Mouse (Mus musculus) MEL (cell line): ENCODE results near the gene Catsperz. TPM values are rescaled to one million over a fixed set of nuclear protein-coding genes. Genes with fewer than 3 reads are reported as not detected.

Experiments
- DNase-seq: peaks from one replicate; pipeline ENCODE4 v3.0.0; 2011; ENCODE audit warnings: low read depth, low spot score
- H3K27ac ChIP-seq: 2 replicates; pipeline ENCODE4 v1.5.1; 2012; ENCODE audit warnings: low read depth, mild to moderate bottlenecking, control low read depth, low read length, moderate library complexity; ENCODE audit not compliant: control insufficient read depth
- H3K27me3 ChIP-seq, 2 experiments: fragments of 150-350 bp in 1 of 2; sonication (generic) in 1 of 2; 2 replicates each; pipeline ENCODE4 v1.6.1; 2012; ENCODE audit warnings: low read length in 2 of 2, mild to moderate bottlenecking in 2 of 2, improper control_type of control experiment in 1 of 2, moderate library complexity in 1 of 2; ENCODE audit not compliant: insufficient read depth in 2 of 2, control insufficient read depth in 1 of 2
- H3K36me3 ChIP-seq, 2 experiments: 2 replicates each; pipeline ENCODE4 v1.6.1; 2012 to 2014; ENCODE audit warnings: low read length in 2 of 2, improper control_type of control experiment in 1 of 2, inconsistent platforms in 1 of 2, mild to moderate bottlenecking in 1 of 2; ENCODE audit not compliant: insufficient read depth in 2 of 2, control insufficient read depth in 1 of 2
- H3K4me1 ChIP-seq, 2 experiments: fragments of 150-350 bp in 1 of 2; sonication (generic) in 1 of 2; 2 replicates each; pipeline ENCODE4 v1.6.1; 2012; ENCODE audit warnings: low read length in 2 of 2, improper control_type of control experiment in 1 of 2, mild to moderate bottlenecking in 1 of 2; ENCODE audit not compliant: insufficient read depth in 2 of 2, control insufficient read depth in 1 of 2
- H3K4me3 ChIP-seq, 2 experiments: fragments of 150-350 bp in 1 of 2; sonication (generic) in 1 of 2; 2 replicates each; pipeline ENCODE4 v1.5.1; 2012; ENCODE audit warnings: low read depth in 2 of 2, low read length in 2 of 2, mild to moderate bottlenecking in 2 of 2, moderate library complexity in 2 of 2, control low read depth in 1 of 2, improper control_type of control experiment in 1 of 2; ENCODE audit not compliant: control insufficient read depth in 1 of 2, insufficient read depth in 1 of 2
- H3K79me2 ChIP-seq: 2 replicates; pipeline ENCODE4 v1.6.1; 2012; ENCODE audit warnings: mild to moderate bottlenecking, low read length, moderate library complexity; ENCODE audit not compliant: control insufficient read depth, poor library complexity, insufficient read depth
- H3K9ac ChIP-seq: 2 replicates; pipeline ENCODE4 v1.6.1; 2012; ENCODE audit warnings: low read depth, mild to moderate bottlenecking, control low read depth, low read length, moderate library complexity; ENCODE audit not compliant: control insufficient read depth, poor library complexity, severe bottlenecking
- H3K9me3 ChIP-seq: fragments of 150-350 bp; sonication (generic); replicated peaks from 2 replicates; pipeline ENCODE4 v1.6.1; 2012; ENCODE audit warnings: mild to moderate bottlenecking, low read length, improper control_type of control experiment, moderate library complexity; ENCODE audit not compliant: insufficient read depth
- CHD1 ChIP-seq: IDR thresholded peaks from 2 replicates; pipeline ENCODE4 v1.6.1; 2012; ENCODE audit warnings: low read depth, mild to moderate bottlenecking, inconsistent platforms, low read length, improper control_type of control experiment
- CTCF ChIP-seq, 3 experiments: IDR thresholded peaks in 2 of 3; conservative IDR thresholded peaks in 1 of 3; 2 replicates each; pipeline ENCODE4 v1.5.1; 2011 to 2012; ENCODE audit warnings: low read length in 3 of 3, low read depth in 2 of 3, mild to moderate bottlenecking in 2 of 3, improper control_type of control experiment in 1 of 3, inconsistent platforms in 1 of 3, mixed read lengths in 1 of 3, moderate library complexity in 1 of 3; ENCODE audit not compliant: control insufficient read depth in 1 of 3, insufficient read depth in 1 of 3, poor library complexity in 1 of 3, severe bottlenecking in 1 of 3
- EP300 ChIP-seq, 2 experiments: IDR thresholded peaks; 2 replicates each; pipeline ENCODE4 v1.6.1; 2011; ENCODE audit warnings: improper control_type of control experiment in 2 of 2, low read length in 2 of 2, low read depth in 1 of 2, mild to moderate bottlenecking in 1 of 2
- ETS1 ChIP-seq: IDR thresholded peaks from 2 replicates; pipeline ENCODE4 v1.6.1; 2012; ENCODE audit warnings: low read depth, mild to moderate bottlenecking, inconsistent platforms, low read length, improper control_type of control experiment, moderate library complexity
- JUND ChIP-seq: IDR thresholded peaks from 2 replicates; pipeline ENCODE4 v1.6.1; 2011; ENCODE audit warnings: low read depth, mild to moderate bottlenecking, improper control_type of control experiment, low read length
- MAFK ChIP-seq: IDR thresholded peaks from 2 replicates; pipeline ENCODE4 v1.6.1; 2011; ENCODE audit warnings: low read depth, mild to moderate bottlenecking, low read length, improper control_type of control experiment, borderline replicate concordance
- MYB ChIP-seq: IDR thresholded peaks from 2 replicates; pipeline ENCODE4 v1.6.1; 2011; ENCODE audit warnings: mild to moderate bottlenecking, low read depth, low read length, improper control_type of control experiment
- MYC ChIP-seq: IDR thresholded peaks from 2 replicates; pipeline ENCODE4 v1.6.1; 2011; ENCODE audit warnings: low read depth, mild to moderate bottlenecking, low read length, improper control_type of control experiment, moderate library complexity
- POLR2A ChIP-seq, 2 experiments: IDR thresholded peaks; 2 replicates each; pipeline ENCODE4 v1.6.1; 2011 to 2012; ENCODE audit warnings: low read length in 2 of 2, mild to moderate bottlenecking in 2 of 2, control low read depth in 1 of 2, improper control_type of control experiment in 1 of 2, low read depth in 1 of 2, moderate library complexity in 1 of 2; ENCODE audit not compliant: control insufficient read depth in 1 of 2, insufficient read depth in 1 of 2, poor library complexity in 1 of 2
- POLR2AphosphoS2 ChIP-seq: IDR thresholded peaks from 2 replicates; pipeline ENCODE4 v1.6.1; 2011; ENCODE audit warnings: low read length, improper control_type of control experiment
- RAD21 ChIP-seq: IDR thresholded peaks from 2 replicates; pipeline ENCODE4 v1.6.1; 2011; ENCODE audit warnings: mild to moderate bottlenecking, low read depth, low read length, improper control_type of control experiment
- SIN3A ChIP-seq: IDR thresholded peaks from 2 replicates; pipeline ENCODE4 v1.6.1; 2012; ENCODE audit warnings: low read length, improper control_type of control experiment, inconsistent platforms
- TBP ChIP-seq: IDR thresholded peaks from 2 replicates; pipeline ENCODE4 v1.8.0; 2011; ENCODE audit warnings: low read depth, low read length, improper control_type of control experiment
- UBTF ChIP-seq: IDR thresholded peaks from 2 replicates; pipeline ENCODE4 v1.6.1; 2012; ENCODE audit warnings: low read depth, mild to moderate bottlenecking, inconsistent platforms, low read length, improper control_type of control experiment, moderate library complexity, borderline replicate concordance; ENCODE audit not compliant: insufficient read depth
- ZNF384 ChIP-seq: IDR thresholded peaks from 2 replicates; pipeline ENCODE4 v1.6.1; 2012; ENCODE audit warnings: low read depth, mild to moderate bottlenecking, inconsistent platforms, low read length, improper control_type of control experiment
- polyA plus RNA-seq, 2 experiments: library from polyadenylated mRNA; stranded (reverse) in 1 of 2; unstranded in 1 of 2; fragments of >175 nt in 1 of 2; fragments of >200 nt in 1 of 2; gene quantifications; 2 replicates each; pipeline versions ENCODE4 v1.2.1 to v1.2.4; 2012; ENCODE audit warnings: low replicate concordance in 2 of 2, low read depth in 1 of 2; ENCODE audit not compliant: insufficient read length in 2 of 2, insufficient read depth in 1 of 2, missing spikeins in 1 of 2
- total RNA-seq: library from RNA; depleted of rRNA; stranded (reverse); fragments of 300-350 nt; gene quantifications from 2 replicates; pipeline ENCODE4 v1.2.3, GENCODE M21; 2012

Catsperz gene
- total and polyA plus RNA-seq, 3 experiments: 0.65 to 2.4 TPM; not detected in 1

DNA sequence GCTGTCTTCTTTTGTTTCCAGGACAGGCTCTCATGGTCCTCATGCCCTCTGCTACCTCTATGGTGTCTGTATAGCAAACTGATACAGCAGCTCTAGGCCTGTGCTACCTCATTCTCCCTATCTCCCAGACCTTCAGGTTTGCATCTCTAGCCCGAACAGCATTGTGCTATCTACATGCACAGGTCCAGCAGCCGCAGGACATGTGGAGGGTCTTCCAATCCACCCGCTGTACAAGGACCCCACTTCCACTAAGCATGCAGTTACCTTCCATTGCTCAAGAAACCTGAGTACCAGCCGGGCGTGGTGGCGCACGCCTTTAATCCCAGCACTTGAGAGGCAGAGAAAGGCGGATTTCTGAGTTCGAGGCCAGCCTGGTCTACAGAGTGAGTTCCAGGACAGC lies 10.6 kb downstream of the Catsperz start:
- H3K9me3 ChIP-seq: no peaks in the 10 kb centered on the region
- H3K4me3 ChIP-seq: no peak overlapping the region
- TF ChIP-seq MYC: no peak
- no peak for TF ChIP-seq POLR2AphosphoS2
- no peak for TF ChIP-seq EP300 (IDR thresholded peaks at IDR 0.05; ENCODE audit: low read depth in 1 of 2, low read length in 2 of 2)
- TF ChIP-seq CTCF (IDR thresholded peaks at IDR 0.05 in 2 of 3, conservative IDR thresholded peaks at IDR 0.05 in 1 of 3; ENCODE audit: control insufficient read depth in 1 of 3, insufficient read depth in 1 of 3, low read depth in 2 of 3, low read length in 3 of 3, poor library complexity in 1 of 3, severe bottlenecking in 1 of 3): no peak
- no peak for TF ChIP-seq ETS1
- no peak for TF ChIP-seq JUND
- no peak for TF ChIP-seq UBTF
- H3K4me1 ChIP-seq: no peaks in the 10 kb centered on the region; a peak in 1 of 4 replicates
- no peak for DNase-seq
- H3K9ac ChIP-seq: no peak overlapping the region
- peaks cover 11% of the 10 kb centered on the region for H3K79me2 ChIP-seq
- H3K36me3 ChIP-seq: peaks cover 3 to 5% of the 10 kb centered on the region in 2 experiments; a peak in 2 of 4 replicates
- H3K27ac ChIP-seq: no peak overlapping the region
- no peaks in the 10 kb centered on the region for H3K27me3 ChIP-seq

- H3K27ac ChIP-seq: no peak overlapping the region
- no peaks in the 10 kb centered on the region for H3K9me3 ChIP-seq
- peaks cover 3 to 5% of the 10 kb centered on the region in 2 experiments; a peak in 2 of 4 replicates for H3K36me3 ChIP-seq
- TF ChIP-seq RAD21 (no peak), MYB (no peak), ZNF384 (no peak), CHD1 (no peak), UBTF (no peak), SIN3A (no peak), TBP (no peak), MAFK (no peak)
- TF ChIP-seq, all 39 proteins: peak for 0
- no peak overlapping the region for H3K9ac ChIP-seq
- H3K79me2 ChIP-seq: peaks cover 15% of the 10 kb centered on the region
- no peak for DNase-seq
- H3K4me1 ChIP-seq: no peaks in the 10 kb centered on the region; a peak in 1 of 4 replicates
- H3K27me3 ChIP-seq: no peaks in the 10 kb centered on the region
- no peak overlapping the region for H3K4me3 ChIP-seq
Measured at GRCm38 (mm10) chr19:6913991-6914390, 11.2 kb downstream of the Catsperz start.

- no peak for DNase-seq
- Histone ChIP-seq H3K9me3 (no peaks in the 10 kb centered on the region), H3K27me3 (no peaks in the 10 kb centered on the region), H3K9ac (no peak overlapping the region), H3K79me2 (peaks cover 25% of the 10 kb centered on the region), H3K4me1 (peaks cover 0 to 5% of the 10 kb centered on the region in 2 experiments; a peak in 3 of 4 replicates), H3K36me3 (peaks cover 3 to 10% of the 10 kb centered on the region in 2 experiments; a peak in 3 of 4 replicates), H3K27ac (no peak overlapping the region), H3K4me3 (no peak overlapping the region)
- no peak for TF ChIP-seq TBP
- TF ChIP-seq POLR2A (IDR thresholded peaks at IDR 0.05; ENCODE audit: control insufficient read depth in 1 of 2, insufficient read depth in 1 of 2, low read depth in 1 of 2, low read length in 2 of 2, poor library complexity in 1 of 2): peak in 1 of 2 experiments; percentile 22; a peak in 1 of 4 replicates
Measured at GRCm38 (mm10) chr19:6913036-6913435, 12.1 kb downstream of the Catsperz start.
